9 mouse cellular contexts compared by ENCODE assay signal in the genomic region with DNA sequence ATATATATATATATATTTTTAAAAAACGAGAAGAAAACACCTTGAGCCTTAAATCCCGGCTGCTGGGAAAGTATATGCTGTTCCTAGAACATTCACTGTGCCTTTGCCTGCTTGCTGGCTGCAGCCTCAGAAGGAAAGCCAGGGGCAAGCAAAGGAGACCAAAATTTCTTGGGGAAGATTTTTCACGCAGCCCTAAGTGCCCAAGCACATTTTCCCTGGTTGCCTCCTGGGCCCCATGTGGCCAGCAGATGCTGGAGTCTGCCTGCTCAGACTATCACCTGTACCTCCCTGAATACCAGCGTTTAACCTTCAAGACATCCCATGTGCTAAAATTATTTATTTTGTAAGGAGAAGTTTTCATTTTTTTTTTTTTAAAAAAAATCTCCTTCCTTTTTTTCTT. TPM values are rescaled to one million over a fixed set of nuclear protein-coding genes. Genes with fewer than 3 reads are reported as not detected.
DNase-seq lines count a peak whose midpoint lies in the region; ATAC-seq and TF ChIP-seq lines count a peak whose summit lies in the region.
"Had no signal": no experiment of that assay in that cellular context is flagged by ENCODE, and none has a peak within 500 bp of the region (broad histone marks: within the 10 kb centered on the region; RNA-seq: fewer than 3 reads in every experiment).

No protein-coding gene starts in this region.

- peaks cover 8% of the 10 kb centered on the region; the same call in 1 of the 2 replicates for H3K4me1 ChIP-seq in lung, embryonic 16.5 days (replicated peaks; ENCODE audit: control insufficient read depth, insufficient read depth, low read length)
- H3K4me1 ChIP-seq in forebrain, postnatal 0 days (ENCODE audit: insufficient read depth), result no peaks in the 10 kb centered on the region; the same call in 1 of the 2 replicates
- peaks cover 34% of the 10 kb centered on the region for H3K4me1 ChIP-seq in limb, embryonic 15.5 days

- no peak for ATAC-seq in lung, embryonic 16.5 days (ENCODE audit: low read depth)
- ATAC-seq in forebrain, postnatal 0 days, result no peak
- no peak for ATAC-seq in limb, embryonic 15.5 days (ENCODE audit: insufficient number of reproducible peaks, low FRiP score, low TSS enrichment, low read depth)

- no peaks in the 10 kb centered on the region for H3K9me3 ChIP-seq in lung, embryonic 16.5 days (ENCODE audit: control insufficient read depth, low read length)
- no peaks in the 10 kb centered on the region for H3K9me3 ChIP-seq in forebrain, postnatal 0 days (ENCODE audit: low read length)
- no peaks in the 10 kb centered on the region for H3K9me3 ChIP-seq in limb, embryonic 15.5 days

- peak overlapping the region; percentile 32 for H3K4me3 ChIP-seq in lung, embryonic 16.5 days (ENCODE audit: low read length)
- no peak overlapping the region for H3K4me3 ChIP-seq in forebrain, postnatal 0 days (ENCODE audit: low read depth, low read length)
- peak overlapping the region; percentile 22 for H3K4me3 ChIP-seq in limb, embryonic 15.5 days

- peak overlapping the region; percentile 57 for H3K27ac ChIP-seq in lung, embryonic 16.5 days (ENCODE audit: low read length)
- no peak overlapping the region for H3K27ac ChIP-seq in forebrain, postnatal 0 days (ENCODE audit: low read depth, low read length)
- no peak overlapping the region for H3K27ac ChIP-seq in limb, embryonic 15.5 days

- WGBS in lung, embryonic 16.5 days, result 43% methylated on average over 4 of the region's 4 CpGs
- 32% methylated on average over 4 of the region's 4 CpGs for WGBS in forebrain, postnatal 0 days
- WGBS in limb, embryonic 15.5 days, result 36% methylated on average over 4 of the region's 4 CpGs

- DNase-seq in lung, postnatal 10 days, result no peak
- DNase-seq in forebrain, postnatal 0 days, result peak; percentile 20
- no peak for DNase-seq in liver
- no peak for DNase-seq in B cell, adult 2 months
- DNase-seq in cerebellum, postnatal 4 days (ENCODE audit: low spot score in 2 of 2), result no peak
- DNase-seq: heart, postnatal 10 days; lung, postnatal 4 days had no signal

- H3K27me3 ChIP-seq in lung, embryonic 16.5 days (ENCODE audit: control insufficient read depth, insufficient read depth, low read depth, low read length), result peaks cover 9% of the 10 kb centered on the region; the same call in 1 of the 2 replicates
- no peaks in the 10 kb centered on the region for H3K27me3 ChIP-seq in forebrain, postnatal 0 days (ENCODE audit: insufficient read depth, low read length)
- H3K27me3 ChIP-seq in limb, embryonic 15.5 days, result 0 out of 2 replicates have a peak, but pooled peaks cover 5% of the 10 kb centered on the region

- no peak for TF ChIP-seq CTCF in forebrain, postnatal 0 days (IDR thresholded peaks at IDR 0.05; ENCODE audit: low read depth)

- H3K4me2 ChIP-seq in lung, embryonic 16.5 days (ENCODE audit: low read depth, low read length), result peak overlapping the region; percentile 48
- peak overlapping the region; percentile 8; the same call in 1 of the 2 replicates for H3K4me2 ChIP-seq in forebrain, postnatal 0 days (ENCODE audit: low read depth)
- H3K4me2 ChIP-seq in limb, embryonic 15.5 days, result peak overlapping the region; percentile 24; the same call in 1 of the 2 replicates

- no peaks in the 10 kb centered on the region for H3K36me3 ChIP-seq in lung, embryonic 16.5 days (ENCODE audit: control insufficient read depth, insufficient read depth, low read length)
- no peaks in the 10 kb centered on the region for H3K36me3 ChIP-seq in forebrain, postnatal 0 days (ENCODE audit: insufficient read depth)
- 0 out of 2 replicates have a peak, but pooled peaks cover 5% of the 10 kb centered on the region for H3K36me3 ChIP-seq in limb, embryonic 15.5 days

- H3K9ac ChIP-seq in lung, embryonic 16.5 days (ENCODE audit: low read length), result peak overlapping the region; percentile 49; the same call in 1 of the 2 replicates
- H3K9ac ChIP-seq in forebrain, postnatal 0 days, result no peak overlapping the region
- H3K9ac ChIP-seq in limb, embryonic 15.5 days, result no peak overlapping the region; the same call in 1 of the 2 replicates

RNA-seq across cellular contexts. Expression of a gene that starts 4.4 kb away (rescaled TPM):
- 48.5 and 59.5 TPM in 2 replicates for polyA plus RNA-seq in lung, embryonic 16.5 days (2015; fragmentation: Nextera tagmentation; extraction: Ambion mirVana)
- 5.8 and 6.1 TPM in 2 replicates for total RNA-seq in forebrain, postnatal 0 days (2014; rRNA removed)
- 29.8 and 46.6 TPM in 2 replicates for polyA plus RNA-seq in forebrain, postnatal 0 days (2015; fragmentation: Nextera tagmentation; extraction: Ambion mirVana)
- 73.1 and 77.0 TPM in 2 replicates for polyA plus RNA-seq in limb, embryonic 15.5 days (2015; fragmentation: Nextera tagmentation; extraction: Ambion mirVana)
